ENCODE assay signal across 8 mouse cellular contexts in the genomic region with DNA sequence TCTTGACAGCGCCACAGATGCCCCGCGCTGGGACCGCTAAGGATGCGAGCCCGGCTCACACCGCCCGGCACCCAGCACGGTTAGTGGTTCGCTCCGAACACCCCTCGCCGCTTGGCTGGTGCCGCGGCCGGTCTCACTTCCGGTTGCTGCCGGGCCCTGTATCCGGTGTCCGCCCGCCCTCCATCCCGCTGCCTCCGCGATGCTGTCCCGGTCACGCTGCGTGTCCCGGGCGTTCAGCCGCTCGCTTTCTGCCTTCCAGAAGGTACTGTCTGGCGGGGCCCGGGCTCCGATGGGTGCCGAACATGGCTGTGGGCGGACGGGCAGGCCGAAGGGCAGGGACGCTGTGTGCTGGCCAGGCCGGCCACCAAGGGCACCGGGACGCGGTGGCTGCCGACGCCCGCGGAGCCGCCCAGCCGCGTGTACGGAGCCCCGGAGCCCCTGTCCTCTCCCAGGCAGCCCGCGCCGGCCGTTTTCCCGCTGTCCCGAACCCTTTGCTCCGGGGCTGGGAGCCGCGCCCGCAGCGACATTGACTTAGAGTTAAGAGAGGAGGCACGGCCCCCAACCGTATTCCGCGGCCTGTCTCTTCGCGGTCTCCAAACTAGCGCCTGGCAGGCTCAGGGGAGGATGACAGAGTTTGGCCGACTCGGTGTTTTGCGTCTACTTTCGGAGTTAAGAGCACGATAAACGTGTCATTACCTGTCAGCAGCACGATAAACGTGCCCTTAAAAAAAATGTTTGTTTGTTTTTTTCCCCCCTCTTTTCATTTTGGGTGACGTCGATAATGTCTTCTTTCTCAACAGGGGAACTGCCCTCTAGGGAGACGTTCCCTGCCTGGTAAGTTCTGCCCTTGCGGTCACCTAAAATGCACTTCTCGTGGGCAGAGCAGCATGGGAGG. TPM values are rescaled to one million over a fixed set of nuclear protein-coding genes. Genes with fewer than 3 reads are reported as not detected.
DNase-seq lines count a peak whose midpoint lies in the region; ATAC-seq and TF ChIP-seq lines count a peak whose summit lies in the region.

A gene (minus strand): TSS at position 62 of the 895 bp plus-strand sequence.
A gene (plus strand): TSS at position 136 of the 895 bp plus-strand sequence.

- in situ Hi-C loops in CH12.LX (cut with MboI; ENCODE audit: low pct_ligation_motif_present, low pct_unique_long_range_greater_than_20kb, low sequenced_read_pairs), result no loop called here

- peaks cover 3 to 67% of the 10 kb centered on the region in 2 experiments; a peak in 2 of 4 replicates for H3K4me1 ChIP-seq in CH12.LX (ENCODE audit: control insufficient read depth in 1 of 2, insufficient read depth in 2 of 2)
- peaks cover 54% of the 10 kb centered on the region for H3K4me1 ChIP-seq in forebrain, embryonic 10.5 days
- H3K4me1 ChIP-seq in heart, embryonic 15.5 days (replicated peaks), result peaks cover 42% of the 10 kb centered on the region
- H3K4me1 ChIP-seq in liver, embryonic 13.5 days (replicated peaks), result peaks cover 60% of the 10 kb centered on the region
- H3K4me1 ChIP-seq in stomach, embryonic 14.5 days (ENCODE audit: control insufficient read depth, insufficient read depth, low read length), result peaks cover 20% of the 10 kb centered on the region

- peak within 1 kb of the TSS; percentile 77 to 97 (median 82) for H3K4me3 ChIP-seq in CH12.LX (replicated peaks in 1 of 3; ENCODE audit: low read depth in 2 of 3, low read length in 2 of 3, poor library complexity in 1 of 3)
- peak within 1 kb of the TSS; percentile 79 for H3K4me3 ChIP-seq in forebrain, embryonic 10.5 days
- H3K4me3 ChIP-seq in heart, embryonic 15.5 days, result peak within 1 kb of the TSS; percentile 96
- peak within 1 kb of the TSS; percentile 99 for H3K4me3 ChIP-seq in liver, embryonic 13.5 days (replicated peaks)
- peak within 1 kb of the TSS; percentile 98 for H3K4me3 ChIP-seq in stomach, embryonic 14.5 days (ENCODE audit: low read depth, low read length)

- TF ChIP-seq POLR2A in CH12.LX (IDR thresholded peaks at IDR 0.05; ENCODE audit: low read depth, low read length), result peak; percentile 83

- H3K4me2 ChIP-seq in CH12.LX (ENCODE audit: insufficient read depth, low read depth, poor library complexity, severe bottlenecking), result peak within 1 kb of the TSS; percentile 94
- peak within 1 kb of the TSS; percentile 82 for H3K4me2 ChIP-seq in heart, embryonic 15.5 days
- peak within 1 kb of the TSS; percentile 83 for H3K4me2 ChIP-seq in liver, embryonic 13.5 days
- H3K4me2 ChIP-seq in stomach, embryonic 14.5 days (replicated peaks; ENCODE audit: low read depth, low read length), result peak within 1 kb of the TSS; percentile 93

- H3K9ac ChIP-seq in CH12.LX (ENCODE audit: insufficient read depth, low read depth), result peak within 1 kb of the TSS; percentile 71
- H3K9ac ChIP-seq in heart, embryonic 15.5 days, result peak within 1 kb of the TSS; percentile 99
- peak within 1 kb of the TSS; percentile 97 for H3K9ac ChIP-seq in liver, embryonic 13.5 days
- H3K9ac ChIP-seq in stomach, embryonic 14.5 days (replicated peaks; ENCODE audit: low read depth, low read length), result peak within 1 kb of the TSS; percentile 93

- peak; percentile 92 for ATAC-seq in heart, embryonic 15.5 days (replicated peaks; ENCODE audit: insufficient number of reproducible peaks, insufficient read depth, low FRiP score, low read depth)
- peak; percentile 93 for ATAC-seq in liver, embryonic 13.5 days (ENCODE audit: low read depth)
- ATAC-seq in stomach, embryonic 14.5 days (ENCODE audit: insufficient number of reproducible peaks, insufficient read depth, low FRiP score, low read depth), result peak; percentile 93

- no peak for TF ChIP-seq EP300 in CH12.LX (IDR thresholded peaks at IDR 0.05; ENCODE audit: low read length)

- H3K36me3 ChIP-seq in CH12.LX (replicated peaks in 1 of 2; ENCODE audit: control insufficient read depth in 1 of 2, insufficient read depth in 1 of 2, low read length in 1 of 2), result peaks cover 11 to 32% of the 10 kb centered on the region in 2 experiments
- H3K36me3 ChIP-seq in forebrain, embryonic 10.5 days (replicated peaks), result peaks cover 28% of the 10 kb centered on the region
- 0 out of 2 replicates have a peak, but pooled peaks cover 3% of the 10 kb centered on the region for H3K36me3 ChIP-seq in heart, embryonic 15.5 days
- H3K36me3 ChIP-seq in liver, embryonic 13.5 days, result peaks cover 24% of the 10 kb centered on the region
- no peaks in the 10 kb centered on the region; the same call in 1 of the 2 replicates for H3K36me3 ChIP-seq in stomach, embryonic 14.5 days (ENCODE audit: control insufficient read depth, insufficient read depth, low read length)

- no peak for TF ChIP-seq RAD21 in CH12.LX (IDR thresholded peaks at IDR 0.05; ENCODE audit: low read depth, low read length)

- H3K79me2 ChIP-seq in CH12.LX (replicated peaks; ENCODE audit: control insufficient read depth, extremely low read depth, insufficient read depth, poor library complexity, severe bottlenecking), result peaks cover 48% of the 10 kb centered on the region

- peak within 1 kb of the TSS; percentile 50 for H3K27ac ChIP-seq in CH12.LX (ENCODE audit: insufficient read depth, low read depth)
- H3K27ac ChIP-seq in forebrain, embryonic 10.5 days, result peak within 1 kb of the TSS; percentile 91
- H3K27ac ChIP-seq in heart, embryonic 15.5 days, result peak within 1 kb of the TSS; percentile 95
- H3K27ac ChIP-seq in liver, embryonic 13.5 days, result peak within 1 kb of the TSS; percentile 91
- peak within 1 kb of the TSS; percentile 79 for H3K27ac ChIP-seq in stomach, embryonic 14.5 days (ENCODE audit: low read length)

- WGBS in forebrain, embryonic 10.5 days, result under 1% methylated on average over 83 of the region's 83 CpGs
- WGBS in heart, embryonic 15.5 days, result under 1% methylated on average over 82 of the region's 83 CpGs
- WGBS in liver, embryonic 13.5 days (ENCODE audit: insufficient replicate concordance), result under 1% methylated on average over 83 of the region's 83 CpGs
- under 1% methylated on average over 83 of the region's 83 CpGs for WGBS in stomach, embryonic 14.5 days

- no peaks in the 10 kb centered on the region for H3K27me3 ChIP-seq in CH12.LX (replicated peaks)
- H3K27me3 ChIP-seq in forebrain, embryonic 10.5 days (ENCODE audit: poor library complexity, severe bottlenecking), result no peaks in the 10 kb centered on the region
- H3K27me3 ChIP-seq in heart, embryonic 15.5 days, result no peaks in the 10 kb centered on the region
- no peaks in the 10 kb centered on the region for H3K27me3 ChIP-seq in liver, embryonic 13.5 days
- H3K27me3 ChIP-seq in stomach, embryonic 14.5 days (ENCODE audit: control insufficient read depth, insufficient read depth, low read length), result no peaks in the 10 kb centered on the region

- peak; percentile 77 for DNase-seq in CH12.LX (ENCODE audit: extremely low read depth)
- DNase-seq in c-Kit-positive CD71-negative TER-119-negative erythroid progenitor cells, embryonic 14.5 days (ENCODE audit: low read depth), result peak; percentile 67
- peak; percentile 90 for DNase-seq in forebrain, embryonic 10.5 days (ENCODE audit: extremely low spot score, low spot score)
- peak; percentile 88 to 94 for DNase-seq in kidney, postnatal 25 days
- DNase-seq in liver, embryonic 13.5 days, result peak; percentile 85
- DNase-seq in natural killer cell, adult 2 months (ENCODE audit: low spot score in 2 of 2), result peak; percentile 75 to 83

- dilution Hi-C loops in CH12.LX (cut with MboI; ENCODE audit: extremely low pct_ligation_motif_present, extremely low pct_unique_long_range_greater_than_20kb, low sequenced_read_pairs), result no loop called here

- TF ChIP-seq CTCF in CH12.LX (conservative IDR thresholded peaks at IDR 0.05 in 1 of 2, IDR thresholded peaks at IDR 0.05 in 1 of 2; ENCODE audit: low read depth in 2 of 2, low read length in 2 of 2), result no peak

- H3K9me3 ChIP-seq in CH12.LX (replicated peaks; ENCODE audit: low read length), result no peaks in the 10 kb centered on the region
- no peaks in the 10 kb centered on the region for H3K9me3 ChIP-seq in forebrain, embryonic 10.5 days
- H3K9me3 ChIP-seq in heart, embryonic 15.5 days (replicated peaks), result no peaks in the 10 kb centered on the region
- H3K9me3 ChIP-seq in liver, embryonic 13.5 days (replicated peaks), result no peaks in the 10 kb centered on the region
- no peaks in the 10 kb centered on the region for H3K9me3 ChIP-seq in stomach, embryonic 14.5 days (ENCODE audit: control insufficient read depth, low read depth, low read length)

TF ChIP-seq in CH12.LX, 34 proteins besides CTCF, POLR2A, EP300 and RAD21 (continues in another document):
- TF ChIP-seq MYC (IDR thresholded peaks at IDR 0.05; ENCODE audit: low read depth, low read length) (no peak), MAX (IDR thresholded peaks at IDR 0.05; ENCODE audit: low read length) (peak; percentile 45; the same call in 1 of the 2 replicates), ZC3H11A (IDR thresholded peaks at IDR 0.05; ENCODE audit: low read depth, low read length) (no peak), MAFK (IDR thresholded peaks at IDR 0.05; ENCODE audit: insufficient replicate concordance, low read length) (no peak), JUND (conservative IDR thresholded peaks at IDR 0.05; ENCODE audit: low read depth, low read length) (no peak), BHLHE40 (IDR thresholded peaks at IDR 0.05; ENCODE audit: low read depth, low read length) (peak; percentile 25; the same call in 1 of the 2 replicates), TBP (conservative IDR thresholded peaks at IDR 0.05; ENCODE audit: low read depth, low read length) (0 out of 2 replicates have a peak, but pooled peaks have one; percentile 31), NRF1 (IDR thresholded peaks at IDR 0.05; ENCODE audit: low read depth, low read length) (peak; percentile 43), GABPA (IDR thresholded peaks at IDR 0.05; ENCODE audit: insufficient replicate concordance, low read depth, low read length) (no peak)

RNA-seq across cellular contexts. Expression of the first gene that starts in this region (rescaled TPM):
- total RNA-seq in CH12.LX (2012; rRNA removed) (11.6 and 13.3 TPM in 2 replicates), CH12.LX (2014; rRNA removed) (2.4 TPM in 2 replicates)
- polyA plus RNA-seq in CH12.LX (2012; ENCODE audit: insufficient read length, low read depth), result 4.5 and 5.2 TPM in 2 replicates
- polyA plus RNA-seq in forebrain, embryonic 10.5 days (2016; fragmentation: Nextera tagmentation; extraction: Ambion mirVana), result 2.3 and 2.7 TPM in 2 replicates
- 2.5 TPM in 2 replicates for polyA plus RNA-seq in heart, embryonic 15.5 days (2015; fragmentation: Nextera tagmentation; extraction: Ambion mirVana)
- polyA plus RNA-seq in liver, embryonic 13.5 days (2015; fragmentation: Nextera tagmentation; extraction: Ambion mirVana), result 3.0 and 3.1 TPM in 2 replicates
- 4.4 and 5.3 TPM in 2 replicates for polyA plus RNA-seq in stomach, embryonic 14.5 days (2014; fragmentation: Nextera tagmentation; extraction: Ambion mirVana)

RNA-seq across cellular contexts. Expression of the second gene that starts in this region (rescaled TPM):
- total RNA-seq in CH12.LX (2012; rRNA removed) (116 and 122 TPM in 2 replicates), CH12.LX (2014; rRNA removed) (144 TPM in 2 replicates)
- polyA plus RNA-seq in CH12.LX (2012; ENCODE audit: insufficient read length, low read depth), result 165 and 208 TPM in 2 replicates
- polyA plus RNA-seq in forebrain, embryonic 10.5 days (2016; fragmentation: Nextera tagmentation; extraction: Ambion mirVana), result 113 and 122 TPM in 2 replicates
- polyA plus RNA-seq in heart, embryonic 15.5 days (2015; fragmentation: Nextera tagmentation; extraction: Ambion mirVana), result 199 and 204 TPM in 2 replicates
- polyA plus RNA-seq in liver, embryonic 13.5 days (2015; fragmentation: Nextera tagmentation; extraction: Ambion mirVana), result 80.7 and 93.4 TPM in 2 replicates
- polyA plus RNA-seq in stomach, embryonic 14.5 days (2014; fragmentation: Nextera tagmentation; extraction: Ambion mirVana), result 99.1 and 102 TPM in 2 replicates

Comparison
In these comparisons a context has a peak if more than half of its experiments do, and no peak if none do; other contexts are left out.
1. Peak in every context shown above with its lines: DNase-seq, ATAC-seq, H3K4me3 ChIP-seq and H3K27ac ChIP-seq.